27 mouse cellular contexts compared by ENCODE assay signal in genomic region chr4:99686308-99686707, GRCm38 (mm10). TPM values are rescaled to one million over a fixed set of nuclear protein-coding genes. Genes with fewer than 3 reads are reported as not detected.
"Had no signal": no experiment of that assay in that cellular context is flagged by ENCODE, and none has a peak within 500 bp of the region (broad histone marks: within the 10 kb centered on the region; RNA-seq: fewer than 3 reads in every experiment).

No protein-coding gene starts in this region.

- H3K27ac ChIP-seq: kidney, postnatal 0 days; layer of hippocampus, adult 2 months; limb, embryonic 10.5 days; limb, embryonic 13.5 days; liver, embryonic 12.5 days; liver, embryonic 15.5 days; midbrain, embryonic 10.5 days; midbrain, embryonic 13.5 days; neural tube, embryonic 13.5 days had no signal

- H3K4me1 ChIP-seq: limb, embryonic 10.5 days; limb, embryonic 13.5 days; liver, embryonic 12.5 days; liver, embryonic 15.5 days; megakaryocyte, embryonic 14.5 days; midbrain, embryonic 10.5 days; midbrain, embryonic 13.5 days; neural tube, embryonic 13.5 days had no signal

- H3K9ac ChIP-seq: limb, embryonic 13.5 days; liver, embryonic 12.5 days; liver, embryonic 15.5 days; midbrain, embryonic 13.5 days; neural tube, embryonic 13.5 days had no signal

- H3K4me2 ChIP-seq: limb, embryonic 13.5 days; liver, embryonic 12.5 days; liver, embryonic 15.5 days; midbrain, embryonic 13.5 days; neural tube, embryonic 13.5 days had no signal

- H3K4me3 ChIP-seq: layer of hippocampus, adult 2 months; limb, embryonic 10.5 days; limb, embryonic 13.5 days; liver, embryonic 12.5 days; liver, embryonic 15.5 days; megakaryocyte, embryonic 14.5 days; midbrain, embryonic 10.5 days; midbrain, embryonic 13.5 days; myocyte; neural tube, embryonic 13.5 days had no signal

- ATAC-seq: liver, embryonic 12.5 days; midbrain, embryonic 13.5 days; midbrain, embryonic 16.5 days had no signal

- H3K9me3 ChIP-seq: limb, embryonic 10.5 days; limb, embryonic 13.5 days; liver, embryonic 12.5 days; liver, embryonic 15.5 days; midbrain, embryonic 10.5 days; midbrain, embryonic 13.5 days; neural tube, embryonic 13.5 days had no signal

- H3K27me3 ChIP-seq: limb, embryonic 13.5 days; liver, embryonic 12.5 days; liver, embryonic 15.5 days; neural tube, embryonic 13.5 days had no signal

- DNase-seq: kidney, adult 2 months; kidney, postnatal 25 days; layer of hippocampus, adult 9-11 months; liver; lung, adult 18-20 months; retina, postnatal 1 day; thymus, adult 18-20 months; thymus, postnatal 4 days had no signal

- H3K36me3 ChIP-seq: limb, embryonic 10.5 days; limb, embryonic 13.5 days; liver, embryonic 12.5 days; liver, embryonic 15.5 days; midbrain, embryonic 10.5 days; midbrain, embryonic 13.5 days; neural tube, embryonic 13.5 days had no signal

RNA-seq across cellular contexts. Expression of gene Foxd3, which starts 30.2 kb away (rescaled TPM):
- total RNA-seq: layer of hippocampus, adult 2 months; layer of hippocampus, postnatal 25 days; left cerebral cortex, adult 18-20 months; left cerebral cortex, postnatal 25 days; monocyte, adult 5-6 weeks; neutrophil, adult 5-6 weeks had no signal
- polyA plus RNA-seq: kidney, embryonic 14.5 days; liver, embryonic 15.5 days; midbrain, embryonic 13.5 days; myocyte; testis, adult 2 months had no signal
